Mouse (Mus musculus) frontal cortex, adult 2 months (tissue): Measurements from ENCODE around the gene Map3k4. TPM values are rescaled to one million over a fixed set of nuclear protein-coding genes. Genes with fewer than 3 reads are reported as not detected.

Experiments
- DNase-seq, 2 experiments: peaks; one replicate each; pipeline ENCODE4 v3.0.0; 2022; ENCODE audit warnings: low spot score in 1 of 2; ENCODE audit errors: extremely low spot score in 1 of 2
- polyA plus RNA-seq: library from polyadenylated mRNA; depleted of rRNA; stranded (reverse); fragments of >200 nt; gene quantifications from 2 replicates; pipeline ENCODE4 v1.2.3, GENCODE M21; 2012; rRNA removed

Gene Map3k4
- polyA plus RNA-seq, 1 experiment = 29.0 TPM

DNA sequence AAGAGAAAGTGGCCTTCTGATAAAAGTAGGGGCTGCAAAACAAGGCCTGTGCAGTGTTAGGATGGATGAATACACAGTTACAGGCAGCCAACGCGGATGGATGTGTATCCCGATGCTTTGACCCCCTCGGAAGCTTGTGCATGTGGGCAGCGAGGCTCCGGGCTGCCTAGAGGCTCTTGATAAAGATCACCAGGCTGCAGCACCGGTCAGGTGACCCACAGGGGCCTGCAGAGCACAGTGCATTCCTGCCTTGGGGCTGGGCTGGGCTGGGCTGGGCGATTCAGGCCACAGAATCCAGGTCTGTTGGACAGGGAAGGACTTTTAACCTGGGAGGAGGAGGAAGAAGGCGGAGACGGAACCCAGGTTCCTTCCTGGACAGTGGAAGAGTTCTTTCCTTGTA lies 123.0 kb downstream of the Map3k4 start:
- no peak for DNase-seq

- no peak for DNase-seq
These were observed 123.5 kb downstream of the Map3k4 start for GRCm38 (mm10) chr17:12195137-12195536.

- peak in 1 of 2 experiments; percentile 62 for DNase-seq
These were observed 130.8 kb downstream of the Map3k4 start for GRCm38 (mm10) chr17:12187782-12188181.

GRCm38 (mm10) chr17:12186341-12186740 lies 132.3 kb downstream of the Map3k4 start:
- no peak for DNase-seq

DNA sequence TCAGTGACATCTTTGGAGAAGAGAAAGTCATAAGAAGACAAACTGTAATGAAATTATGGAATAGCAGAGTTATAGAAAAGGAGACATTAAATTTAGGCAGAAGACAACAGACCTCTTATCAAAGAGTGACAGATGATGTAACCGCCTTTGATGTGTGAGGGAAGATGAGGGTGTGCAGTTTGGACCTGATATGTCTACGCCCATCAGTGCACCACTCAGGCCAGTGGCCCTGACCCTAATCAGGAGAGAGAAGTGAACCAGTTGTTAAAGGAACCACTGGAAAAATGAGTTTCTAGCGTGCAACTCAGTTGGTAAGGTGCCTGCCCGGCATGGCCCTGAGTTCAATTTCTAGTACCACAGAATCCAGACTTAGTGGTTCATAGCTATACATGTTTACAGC lies 132.7 kb downstream of the Map3k4 start:
- DNase-seq = no peak

- no peak for DNase-seq
These were observed 134.3 kb downstream of the Map3k4 start for GRCm38 (mm10) chr17:12184283-12184682.

DNA sequence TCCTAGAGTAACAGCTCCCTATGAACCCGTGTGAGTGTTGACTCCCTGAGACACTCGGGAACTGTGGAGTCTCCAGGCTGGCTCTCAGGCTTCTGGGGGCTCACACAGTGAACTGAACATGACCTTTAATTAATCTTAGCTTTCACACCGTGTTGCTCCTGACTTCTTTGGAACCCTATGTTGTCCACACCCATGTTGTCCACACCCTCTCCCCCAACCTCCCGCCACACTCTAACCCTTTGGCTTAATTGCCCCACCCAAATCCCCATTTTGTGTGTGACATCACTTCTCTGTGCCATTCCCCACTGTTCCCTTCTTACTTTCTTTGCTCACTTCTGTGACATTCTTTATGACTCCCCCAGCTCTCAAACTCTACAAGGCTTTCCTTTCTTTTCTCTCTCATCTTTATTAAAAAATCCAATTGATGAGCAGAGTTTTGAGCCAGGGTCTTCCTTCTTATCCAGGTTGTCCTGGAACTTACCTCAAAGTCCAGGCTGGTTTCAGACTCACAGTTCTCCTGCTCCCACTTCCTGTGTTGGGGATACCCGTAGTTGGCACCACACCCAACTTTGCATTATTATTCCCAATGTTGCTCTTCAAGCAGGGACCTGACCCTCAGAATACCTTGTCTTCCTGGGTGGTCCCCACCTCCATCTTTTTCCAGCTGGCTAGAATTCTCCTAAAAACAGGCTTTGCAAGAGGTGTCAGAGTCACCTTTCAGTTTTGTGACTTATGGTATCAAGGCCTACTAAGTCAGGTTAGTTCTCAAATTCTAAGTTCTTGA lies 135.7 kb downstream of the Map3k4 start:
- no peak for DNase-seq

DNA sequence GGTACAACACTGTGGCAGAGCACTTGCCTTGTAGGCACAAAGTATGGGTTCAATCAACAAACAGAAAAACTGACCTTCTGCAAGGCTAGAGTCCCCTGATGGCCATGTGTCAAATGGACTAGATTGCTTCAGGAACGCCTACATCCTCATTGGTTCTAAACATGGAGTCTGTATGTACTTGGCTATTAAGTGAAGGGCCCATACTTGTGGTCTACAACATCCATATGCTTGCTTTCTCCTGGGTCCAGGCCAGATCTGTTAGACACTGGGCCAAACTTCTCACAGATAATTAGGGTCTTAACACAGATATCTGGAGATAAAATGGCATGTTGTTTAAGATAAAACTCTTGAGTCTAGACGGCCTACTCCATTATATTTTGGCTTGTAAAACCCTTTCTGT lies 138.8 kb downstream of the Map3k4 start:
- DNase-seq = no peak

GRCm38 (mm10) chr17:12179339-12179738 lies 139.3 kb downstream of the Map3k4 start:
- DNase-seq = no peak

Other genes with a start within 250 kb of the Map3k4 start
- gene Agpat4, start 200.1 kb downstream of the Map3k4 start, polyA plus RNA-seq = 44.4 and 48.5 TPM in 2 replicates
- 0.11 and 0.24 TPM in 2 replicates for gene Plg, start 59.8 kb upstream of the Map3k4 start, polyA plus RNA-seq
- 1.8 and 1.9 TPM in 2 replicates for gene Slc22a3, start 188.9 kb upstream of the Map3k4 start, polyA plus RNA-seq